In the genomic region with DNA sequence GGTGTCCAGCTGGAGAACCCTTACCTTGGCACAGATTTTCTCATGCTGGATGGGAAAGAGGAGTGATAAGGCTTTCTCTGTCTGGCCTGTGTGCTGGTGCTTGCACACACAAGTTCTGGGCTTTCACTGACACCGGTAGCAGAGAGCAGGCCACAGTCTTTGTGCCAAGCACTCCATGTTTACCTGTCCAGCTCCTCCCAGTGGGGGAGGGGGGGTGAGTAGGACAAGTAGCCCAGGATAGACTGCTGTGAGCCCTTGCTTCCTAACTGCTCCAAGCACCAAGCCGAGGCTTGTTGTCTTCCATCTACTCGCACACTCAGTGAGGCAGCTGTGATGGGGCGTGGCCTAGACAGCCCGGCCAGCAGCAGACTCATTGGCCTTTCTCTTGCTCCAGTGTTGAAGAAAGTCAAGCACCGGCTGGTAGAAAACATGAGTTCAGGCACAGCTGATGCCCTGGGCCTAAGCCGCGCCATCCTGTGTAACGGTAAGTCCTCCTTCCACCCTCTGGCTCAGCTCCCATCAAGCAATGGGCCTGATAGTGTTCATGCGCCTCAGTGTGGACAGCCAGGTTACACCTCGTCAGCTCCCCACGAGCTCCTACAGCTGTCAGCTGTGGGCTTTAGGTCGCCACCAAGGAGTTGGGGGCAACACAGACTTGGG, we compare ENCODE assay signal across 8 mouse cellular contexts. TPM values are rescaled to one million over a fixed set of nuclear protein-coding genes. Genes with fewer than 3 reads are reported as not detected.
A peak's percentile ranks its signal among the peaks of the same experiment; 100 is the strongest.
DNase-seq lines count a peak whose midpoint lies in the region; ATAC-seq and TF ChIP-seq lines count a peak whose summit lies in the region.

No protein-coding gene starts in this region.

- 72% methylated on average over 13 of the region's 13 CpGs for WGBS in lung, embryonic 14.5 days
- 71% methylated on average over 13 of the region's 13 CpGs for WGBS in limb, embryonic 14.5 days
- 81% methylated on average over 13 of the region's 13 CpGs for WGBS in neural tube, embryonic 14.5 days

- TF ChIP-seq POLR2A in limb, embryonic 14.5 days (IDR thresholded peaks at IDR 0.05; ENCODE audit: borderline replicate concordance, extremely low read depth, insufficient read depth, insufficient read length) = no peak

- H3K27me3 ChIP-seq in lung, embryonic 14.5 days (ENCODE audit: insufficient read depth, low read length) = no peaks in the 10 kb centered on the region
- no peaks in the 10 kb centered on the region for H3K27me3 ChIP-seq in limb, embryonic 14.5 days (ENCODE audit: control insufficient read depth, insufficient read depth, low read length)
- H3K27me3 ChIP-seq in neural tube, embryonic 14.5 days (ENCODE audit: control insufficient read depth, insufficient read depth, low read length) = no peaks in the 10 kb centered on the region

- H3K9me3 ChIP-seq in lung, embryonic 14.5 days (ENCODE audit: low read depth, low read length) = no peaks in the 10 kb centered on the region
- H3K9me3 ChIP-seq in limb, embryonic 14.5 days (ENCODE audit: control insufficient read depth, low read length) = no peaks in the 10 kb centered on the region
- no peaks in the 10 kb centered on the region for H3K9me3 ChIP-seq in neural tube, embryonic 14.5 days (ENCODE audit: control insufficient read depth, low read length)

- DNase-seq in cerebellum, postnatal 10 days = no peak
- DNase-seq in lung, embryonic 14.5 days = no peak
- DNase-seq in lung, postnatal 14 days = no peak
- no peak for DNase-seq in limb, embryonic 14.5 days (ENCODE audit: low spot score)
- no peak for DNase-seq in layer of hippocampus, postnatal 10 days (ENCODE audit: low spot score in 2 of 2)

- H3K36me3 ChIP-seq in lung, embryonic 14.5 days (ENCODE audit: insufficient read depth) = peaks cover 48% of the 10 kb centered on the region
- H3K36me3 ChIP-seq in limb, embryonic 14.5 days (ENCODE audit: control insufficient read depth, insufficient read depth, low read length) = peaks cover 79% of the 10 kb centered on the region
- H3K36me3 ChIP-seq in neural tube, embryonic 14.5 days (ENCODE audit: control insufficient read depth, insufficient read depth, low read length) = peaks cover 42% of the 10 kb centered on the region

- no peak for TF ChIP-seq CTCF in lung, embryonic 14.5 days (IDR thresholded peaks at IDR 0.05; ENCODE audit: low read depth)

- no peaks in the 10 kb centered on the region for H3K4me1 ChIP-seq in lung, embryonic 14.5 days (ENCODE audit: insufficient read depth)
- H3K4me1 ChIP-seq in limb, embryonic 14.5 days (ENCODE audit: control insufficient read depth, insufficient read depth, low read length) = no peaks in the 10 kb centered on the region
- H3K4me1 ChIP-seq in neural tube, embryonic 14.5 days (ENCODE audit: control insufficient read depth, insufficient read depth, low read length) = peaks cover 5% of the 10 kb centered on the region; the same call in 1 of the 2 replicates

- H3K9ac ChIP-seq in lung, embryonic 14.5 days = no peak overlapping the region
- no peak overlapping the region for H3K9ac ChIP-seq in limb, embryonic 14.5 days (ENCODE audit: low read depth, low read length, severe bottlenecking)
- 0 out of 2 replicates have a peak overlapping the region, but pooled peaks have one; percentile 26 for H3K9ac ChIP-seq in neural tube, embryonic 14.5 days (replicated peaks; ENCODE audit: low read depth, low read length)

- ATAC-seq in cerebellum, adult (ENCODE audit: insufficient number of reproducible peaks, low FRiP score, low TSS enrichment) = 0 out of 2 replicates have a peak, but pooled peaks have one; percentile 17
- ATAC-seq in lung, embryonic 14.5 days (ENCODE audit: insufficient read depth) = peak; percentile 59
- peak; percentile 27 for ATAC-seq in limb, embryonic 14.5 days (ENCODE audit: low FRiP score, low read depth)
- ATAC-seq in neural tube, embryonic 14.5 days (ENCODE audit: low read depth) = peak; percentile 44
- ATAC-seq in granulocyte monocyte progenitor cell, adult 5-6 weeks (replicated peaks; ENCODE audit: poor library complexity, severe bottlenecking) = no peak

- no peak overlapping the region for H3K4me3 ChIP-seq in lung, embryonic 14.5 days (ENCODE audit: low read depth, low read length)
- H3K4me3 ChIP-seq in limb, embryonic 14.5 days (replicated peaks; ENCODE audit: low read length) = no peak overlapping the region
- H3K4me3 ChIP-seq in neural tube, embryonic 14.5 days (ENCODE audit: low read depth, low read length) = no peak overlapping the region

- H3K4me2 ChIP-seq in lung, embryonic 14.5 days = no peak overlapping the region
- no peak overlapping the region for H3K4me2 ChIP-seq in limb, embryonic 14.5 days (replicated peaks; ENCODE audit: low read depth, low read length, severe bottlenecking)
- no peak overlapping the region for H3K4me2 ChIP-seq in neural tube, embryonic 14.5 days (ENCODE audit: low read depth, low read length)

- no peak overlapping the region for H3K27ac ChIP-seq in lung, embryonic 14.5 days (ENCODE audit: low read depth)
- no peak overlapping the region for H3K27ac ChIP-seq in limb, embryonic 14.5 days (replicated peaks; ENCODE audit: low read depth, low read length)
- peak overlapping the region; percentile 78 for H3K27ac ChIP-seq in neural tube, embryonic 14.5 days (ENCODE audit: low read depth, low read length)

RNA-seq across cellular contexts. Expression of gene Slc16a8, which starts 11.9 kb away (rescaled TPM):
- 0.11 and 0.18 TPM in 2 replicates for polyA plus RNA-seq in lung, embryonic 14.5 days (2014; fragmentation: Nextera tagmentation; extraction: Ambion mirVana)
- polyA plus RNA-seq in limb, embryonic 14.5 days (2012; rRNA removed) = 0.16 and 0.35 TPM in 2 replicates
- 0.51 and 0.66 TPM in 2 replicates for polyA plus RNA-seq in limb, embryonic 14.5 days (2014; fragmentation: Nextera tagmentation; extraction: Ambion mirVana)
- polyA plus RNA-seq in neural tube, embryonic 14.5 days (2014; fragmentation: Nextera tagmentation; extraction: Ambion mirVana) = 0.21 and 0.35 TPM in 2 replicates
- total RNA-seq in granulocyte monocyte progenitor cell, adult 5-6 weeks (2014; fragmentation: Nextera tagmentation) = not detected in 2 replicates
- total RNA-seq in granulocyte monocyte progenitor cell, adult 5-6 weeks (2017) = not detected in 2 replicates
- total RNA-seq in layer of hippocampus, postnatal 10 days (2021) = under 1 TPM in 1 of 2 experiments, not detected in 1; 0.41 TPM

RNA-seq across cellular contexts. Expression of gene Gm49486, which starts 13.5 kb away (rescaled TPM):
- 0.18 and 0.53 TPM in 2 replicates for polyA plus RNA-seq in lung, embryonic 14.5 days (2014; fragmentation: Nextera tagmentation; extraction: Ambion mirVana)
- polyA plus RNA-seq in limb, embryonic 14.5 days (2012; rRNA removed) = 1.5 and 2.6 TPM in 2 replicates
- 0.89 and 1.2 TPM in 2 replicates for polyA plus RNA-seq in limb, embryonic 14.5 days (2014; fragmentation: Nextera tagmentation; extraction: Ambion mirVana)
- polyA plus RNA-seq in neural tube, embryonic 14.5 days (2014; fragmentation: Nextera tagmentation; extraction: Ambion mirVana) = 1.3 and 1.5 TPM in 2 replicates
- total RNA-seq in granulocyte monocyte progenitor cell, adult 5-6 weeks (2014; fragmentation: Nextera tagmentation) = 0.83 TPM in 1 of 2 replicates, not detected in the other
- 0.52 TPM in 1 of 2 replicates, not detected in the other for total RNA-seq in granulocyte monocyte progenitor cell, adult 5-6 weeks (2017)
- 1 to 10 TPM in 1 of 2 experiments, under 1 TPM in 1; 0.80 to 1.0 TPM for total RNA-seq in layer of hippocampus, postnatal 10 days (2021)

RNA-seq across cellular contexts. Expression of gene Pick1, which starts 13.7 kb away (rescaled TPM):
- polyA plus RNA-seq in lung, embryonic 14.5 days (2014; fragmentation: Nextera tagmentation; extraction: Ambion mirVana) = 18.1 and 18.7 TPM in 2 replicates
- 82.4 and 82.6 TPM in 2 replicates for polyA plus RNA-seq in limb, embryonic 14.5 days (2012; rRNA removed)
- polyA plus RNA-seq in limb, embryonic 14.5 days (2014; fragmentation: Nextera tagmentation; extraction: Ambion mirVana) = 23.3 and 25.7 TPM in 2 replicates
- polyA plus RNA-seq in neural tube, embryonic 14.5 days (2014; fragmentation: Nextera tagmentation; extraction: Ambion mirVana) = 47.3 and 58.8 TPM in 2 replicates
- 7.8 and 11.3 TPM in 2 replicates for total RNA-seq in granulocyte monocyte progenitor cell, adult 5-6 weeks (2014; fragmentation: Nextera tagmentation)
- total RNA-seq in granulocyte monocyte progenitor cell, adult 5-6 weeks (2017) = 5.3 and 8.4 TPM in 2 replicates
- total RNA-seq in layer of hippocampus, postnatal 10 days (2021) = 10 to 100 TPM; 53.0 to 55.1 TPM

RNA-seq across cellular contexts. Expression of gene Baiap2l2, which starts 42.6 kb away (rescaled TPM):
- 3.1 and 3.9 TPM in 2 replicates for polyA plus RNA-seq in lung, embryonic 14.5 days (2014; fragmentation: Nextera tagmentation; extraction: Ambion mirVana)
- polyA plus RNA-seq in limb, embryonic 14.5 days (2012; rRNA removed) = 11.7 TPM in 2 replicates
- polyA plus RNA-seq in limb, embryonic 14.5 days (2014; fragmentation: Nextera tagmentation; extraction: Ambion mirVana) = 8.5 and 10.9 TPM in 2 replicates
- 1.7 and 2.3 TPM in 2 replicates for polyA plus RNA-seq in neural tube, embryonic 14.5 days (2014; fragmentation: Nextera tagmentation; extraction: Ambion mirVana)
- not detected in 2 replicates for total RNA-seq in granulocyte monocyte progenitor cell, adult 5-6 weeks (2014; fragmentation: Nextera tagmentation)
- not detected in 2 replicates for total RNA-seq in granulocyte monocyte progenitor cell, adult 5-6 weeks (2017)
- 1 to 10 TPM; 2.8 to 4.8 TPM for total RNA-seq in layer of hippocampus, postnatal 10 days (2021)
